Mouse (Mus musculus) embryonic fibroblast, embryonic 13.5 days (primary cell): ENCODE data around the gene Frmd8.

ENCODE experiments used
- CTCF ChIP-seq: IDR thresholded peaks from 2 replicates; pipeline ENCODE4 v1.5.1; 2011; ENCODE audit warnings: mild to moderate bottlenecking, control low read depth, low read length, moderate library complexity, borderline replicate concordance; ENCODE audit not compliant: insufficient read depth
- POLR2A ChIP-seq: IDR thresholded peaks from 2 replicates; pipeline ENCODE4 v1.6.1; 2011; ENCODE audit warnings: low read depth, mild to moderate bottlenecking, control low read depth, low read length, moderate library complexity

- TF ChIP-seq POLR2A, result peak; percentile 36; the same call in 1 of the 2 replicates
- TF ChIP-seq CTCF, result no peak
Measured at GRCm38 (mm10) chr19:5911430-5912102, 36.5 kb upstream of the Frmd8 start.
